Mouse (Mus musculus) cerebellum, adult 8-10 months (tissue): ENCODE measurements around the gene Gm527.
A peak's percentile ranks its signal among the peaks of the same experiment; 100 is the strongest.

ENCODE experiments used
- DNase-seq: peaks from one replicate; pipeline ENCODE4 v3.0.0; 2022

The Gm527 gene

DNA sequence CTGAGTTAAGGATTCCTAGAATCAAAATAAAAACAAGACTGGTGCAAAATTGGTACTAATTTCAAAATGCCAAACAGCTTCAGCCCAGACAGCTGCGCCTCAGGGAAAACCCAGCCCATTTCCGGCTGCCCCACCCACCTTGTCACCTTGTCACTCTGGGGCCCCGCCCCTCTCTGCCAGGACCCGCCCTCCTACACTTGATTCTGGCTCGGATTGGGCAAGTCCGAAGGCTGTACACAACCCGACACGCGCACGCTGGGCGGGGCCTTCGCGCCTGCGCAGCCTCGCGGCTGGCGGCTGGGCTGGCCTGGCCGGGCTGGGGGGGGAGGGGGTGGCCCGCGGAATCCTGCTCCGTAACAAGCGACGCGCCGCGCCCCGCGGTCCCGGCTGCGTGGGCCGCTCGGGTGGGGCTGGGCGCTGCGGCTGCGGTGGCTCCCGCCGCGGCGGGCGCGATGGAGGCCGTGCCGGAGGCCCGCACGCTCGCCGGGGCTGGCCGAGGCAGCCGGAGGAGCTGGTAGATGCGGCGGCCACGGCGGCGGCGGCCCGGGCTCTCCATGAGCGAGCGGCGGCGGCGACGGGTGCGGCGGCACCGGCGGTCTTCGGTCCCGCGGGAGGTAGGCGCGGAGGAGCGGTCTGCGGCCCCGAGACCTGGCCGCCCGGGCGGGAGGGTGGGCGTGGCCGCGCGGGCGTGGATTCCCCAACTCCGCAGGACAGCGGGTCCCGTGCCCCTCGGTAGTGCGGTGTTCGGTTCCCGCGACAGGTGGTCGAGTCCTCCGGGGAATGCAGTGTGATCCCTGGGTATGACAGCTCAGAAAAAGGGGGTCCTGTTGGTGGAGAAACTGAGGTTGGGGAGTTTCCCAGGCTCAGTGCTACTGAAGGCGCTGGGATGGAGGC, at the start of gene Gm527:
TSS of gene Gm527 (plus strand) at position 329 of the 894 bp plus-strand sequence.
- peak; percentile 93 for DNase-seq

- DNase-seq = no peak
Observed at GRCm38 (mm10) chr12:64871103-64871502, 46.6 kb upstream of the Gm527 start.

DNA sequence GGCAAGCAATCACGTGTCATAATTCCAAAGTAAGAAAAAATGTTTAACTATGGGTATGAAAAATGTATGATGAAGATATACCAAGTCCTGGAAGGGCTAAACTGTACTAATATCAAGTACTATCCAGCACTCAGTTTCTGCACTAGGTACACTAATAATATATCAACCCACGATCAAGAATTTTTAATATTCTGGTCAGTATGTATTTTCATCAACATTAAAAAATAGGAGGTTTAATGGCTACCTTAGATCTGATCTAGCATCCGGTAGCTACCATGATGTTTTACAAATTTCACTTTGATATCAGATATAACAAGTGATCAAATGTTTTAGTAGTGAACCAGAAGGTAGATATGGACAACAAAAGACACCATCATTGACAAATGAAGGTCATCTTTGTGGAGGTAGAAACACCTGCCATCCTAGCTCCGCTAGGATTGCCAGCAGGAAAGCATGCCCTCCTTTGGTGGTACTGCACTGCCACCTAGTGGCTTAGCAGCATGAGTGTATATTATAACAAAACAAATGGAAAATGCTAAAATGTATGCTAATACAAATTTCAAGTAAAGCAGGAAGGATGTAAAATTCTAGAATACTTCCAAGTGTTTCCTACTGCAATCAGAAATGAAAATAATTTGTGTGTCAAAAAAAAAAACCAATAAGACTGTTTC, 20.5 kb upstream of the Gm527 start:
- peak; percentile 41 for DNase-seq

- DNase-seq = no peak
Observed at GRCm38 (mm10) chr12:64902506-64902905, 15.2 kb upstream of the Gm527 start.

- DNase-seq = no peak
Observed at GRCm38 (mm10) chr12:64903186-64903585, 14.5 kb upstream of the Gm527 start.

DNA sequence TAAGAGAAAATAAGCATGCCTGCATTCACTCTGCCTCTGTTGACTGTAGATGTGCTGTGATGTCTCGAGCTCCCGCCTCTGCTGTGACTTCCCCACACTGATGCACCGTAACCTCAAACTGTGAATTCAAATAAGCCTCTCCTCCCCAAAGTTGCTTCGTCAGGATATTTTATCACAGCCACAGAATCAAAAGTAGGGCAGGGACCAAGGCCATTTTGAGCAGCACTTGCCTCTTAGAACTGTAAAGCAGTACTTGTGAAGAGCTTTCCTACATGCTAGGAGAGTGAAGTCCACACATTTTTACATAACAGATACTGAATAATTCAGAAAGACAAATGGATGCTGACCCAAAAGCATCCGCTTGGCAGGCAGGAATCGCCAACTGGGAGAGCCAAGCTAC, 4.7 kb upstream of the Gm527 start:
- no peak for DNase-seq

GRCm38 (mm10) chr12:64916735-64917134, 971 bp upstream of the Gm527 start:
- DNase-seq = no peak

- DNase-seq = no peak
Observed at GRCm38 (mm10) chr12:64937493-64937892, 19.8 kb downstream of the Gm527 start.

DNA sequence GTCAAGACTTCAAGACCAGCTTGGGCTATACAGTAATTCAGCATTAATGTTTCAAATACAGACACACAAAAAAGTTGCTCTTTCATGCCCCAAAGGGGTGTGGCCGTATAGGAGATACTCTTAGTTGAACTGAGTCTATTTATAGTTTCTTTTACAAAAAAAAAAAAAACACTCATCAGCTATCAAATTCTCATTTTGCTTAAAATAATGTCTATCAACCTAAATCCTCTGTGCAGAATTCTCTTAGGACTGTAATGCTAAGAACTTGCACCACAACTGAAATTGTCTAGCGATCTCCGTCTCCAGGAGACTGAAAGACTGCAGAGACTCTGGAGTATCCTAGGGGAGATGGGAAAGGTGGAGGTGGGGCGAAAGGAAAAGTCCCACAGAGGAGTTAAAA, 46.9 kb downstream of the Gm527 start:
- DNase-seq = no peak

- peak; percentile 97 for DNase-seq
Observed at GRCm38 (mm10) chr12:64965124-64966026, 47.7 kb downstream of the Gm527 start, which contains the start of the genes Klhl28 and Togaram1. Gene Klhl28 (minus strand): TSS chr12:64965534. Gene Togaram1 (plus strand): TSS chr12:64965804.

GRCm38 (mm10) chr12:64966101-64966631, 48.5 kb downstream of the Gm527 start:
- DNase-seq = no peak

- no peak for DNase-seq
Observed at GRCm38 (mm10) chr12:64966652-64967435, 49.1 kb downstream of the Gm527 start.

DNA sequence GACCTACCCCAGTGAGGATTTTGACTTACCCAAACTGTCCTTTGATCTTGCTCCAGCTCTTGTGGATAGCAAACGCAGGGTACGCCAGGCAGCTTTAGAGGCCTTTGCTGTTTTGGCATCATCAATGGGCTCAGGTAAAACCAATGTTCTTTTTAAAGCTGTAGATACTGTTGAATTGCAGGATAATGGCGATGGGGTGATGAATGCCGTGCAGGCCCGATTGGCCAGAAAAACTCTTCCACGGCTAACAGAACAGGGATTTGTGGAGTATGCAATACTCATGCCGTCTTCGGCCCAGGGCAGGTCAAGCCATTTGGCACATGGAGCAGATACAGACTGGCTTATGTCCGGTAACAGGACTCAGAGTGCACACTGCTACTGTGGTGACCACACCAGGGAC, 49.8 kb downstream of the Gm527 start:
- peak; percentile 15 for DNase-seq

- no peak for DNase-seq
Observed at GRCm38 (mm10) chr12:64968067-64968466, 50.4 kb downstream of the Gm527 start.

GRCm38 (mm10) chr12:64971399-64971798, 53.7 kb downstream of the Gm527 start:
- no peak for DNase-seq

GRCm38 (mm10) chr12:64972063-64972462, 54.4 kb downstream of the Gm527 start:
- no peak for DNase-seq
